Mouse (Mus musculus) thymus, adult 2 months (tissue): Measurements from ENCODE around the gene Stx17. TPM values are rescaled to one million over a fixed set of nuclear protein-coding genes. Genes with fewer than 3 reads are reported as not detected.

Experiments used
- DNase-seq: peaks from one replicate; pipeline ENCODE4 v3.0.0; 2021
- H3K27ac ChIP-seq: fragments of 200-500 bp; 2 replicates; pipeline ENCODE4 v1.5.1; 2012; ENCODE audit warnings: low read length, control low read depth; ENCODE audit not compliant: control insufficient read depth, insufficient read depth
- H3K27me3 ChIP-seq: fragments of 200-500 bp; 2 replicates; pipeline ENCODE4 v1.6.1; 2012; ENCODE audit warnings: mild to moderate bottlenecking, low read length, moderate library complexity, mixed read lengths; ENCODE audit not compliant: control insufficient read depth, insufficient read depth
- H3K36me3 ChIP-seq: fragments of 200-500 bp; 2 replicates; pipeline ENCODE4 v1.6.1; 2012; ENCODE audit warnings: mild to moderate bottlenecking, low read length, moderate library complexity; ENCODE audit not compliant: control insufficient read depth, insufficient read depth
- H3K4me1 ChIP-seq: fragments of 200-500 bp; replicated peaks from 2 replicates; pipeline ENCODE4 v1.6.1; 2012; ENCODE audit warnings: low read length; ENCODE audit not compliant: control insufficient read depth, insufficient read depth
- H3K4me3 ChIP-seq: fragments of 200-500 bp; 2 replicates; pipeline ENCODE4 v1.5.1; 2012; ENCODE audit warnings: mild to moderate bottlenecking, low read length, control low read depth, moderate library complexity; ENCODE audit not compliant: control insufficient read depth, insufficient read depth
- CTCF ChIP-seq: fragments of 200-500 bp; IDR thresholded peaks from 2 replicates; pipeline ENCODE4 v1.5.1; 2012; ENCODE audit warnings: mild to moderate bottlenecking, control low read depth, low read length, moderate library complexity, borderline replicate concordance; ENCODE audit not compliant: control insufficient read depth, poor library complexity, insufficient read depth; ENCODE audit errors: extremely low read depth
- POLR2A ChIP-seq: fragments of 200-500 bp; IDR thresholded peaks from 2 replicates; pipeline ENCODE4 v1.6.1; 2012; ENCODE audit warnings: mild to moderate bottlenecking, low read length, control low read depth, moderate library complexity; ENCODE audit not compliant: control insufficient read depth, poor library complexity, insufficient read depth; ENCODE audit errors: extremely low read depth
- WGBS: fragments of 180-500 bp; shearing (Covaris S2); methylation state at CpG from one replicate; pipeline ENCODE4 v1.1.7; 2018; 5-methylcytosine and 5-hydroxymethylcytosine counted together
- polyA plus RNA-seq: library from polyadenylated mRNA; depleted of rRNA; stranded (reverse); fragments of >200 nt; gene quantifications from 2 replicates; pipeline ENCODE4 v1.2.3, GENCODE M21; 2012; rRNA removed

Gene Stx17
- polyA plus RNA-seq, 1 experiment, result 4.8 TPM

DNA sequence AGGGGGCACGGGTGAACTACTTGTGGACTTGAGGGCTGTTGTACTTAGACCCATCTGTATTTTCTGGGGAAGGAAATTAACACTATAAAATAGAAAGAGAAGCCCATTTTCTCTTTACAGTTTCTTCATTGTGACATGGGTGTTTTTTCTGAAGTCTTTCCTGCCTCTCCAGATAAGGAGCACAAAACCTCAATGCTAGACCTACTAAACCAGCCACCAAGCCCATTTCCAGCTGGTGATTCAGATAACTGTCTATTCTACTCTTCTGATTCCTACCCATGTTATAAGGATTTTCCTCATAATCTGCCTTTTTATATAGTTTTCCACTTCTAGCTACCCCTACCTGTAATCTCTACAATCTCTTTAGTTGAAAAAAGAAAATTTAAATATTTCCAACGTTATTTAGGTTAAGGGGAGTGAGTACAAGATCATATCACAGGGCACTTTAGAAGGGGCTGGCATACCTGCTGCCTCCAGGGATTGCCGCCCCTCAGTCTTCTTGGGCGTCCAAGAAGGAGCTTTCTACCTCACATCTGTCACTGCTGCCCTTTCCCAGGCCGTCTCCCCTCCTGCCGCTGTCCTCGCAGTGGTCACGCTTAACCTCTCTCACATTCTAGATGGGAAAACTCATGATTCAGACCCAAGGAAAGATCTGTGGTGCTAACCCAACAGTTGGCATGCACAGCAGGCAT lies 57.5 kb downstream of the Stx17 start:
- Histone ChIP-seq H3K27me3 (no peaks in the 10 kb centered on the region), H3K4me1 (no peaks in the 10 kb centered on the region), H3K27ac (no peak overlapping the region), H3K36me3 (no peaks in the 10 kb centered on the region), H3K4me3 (no peak overlapping the region)
- WGBS, result 94% methylated on average over 8 of the region's 8 CpGs
- no peak for DNase-seq
- no peak for TF ChIP-seq CTCF
- TF ChIP-seq POLR2A, result no peak

DNA sequence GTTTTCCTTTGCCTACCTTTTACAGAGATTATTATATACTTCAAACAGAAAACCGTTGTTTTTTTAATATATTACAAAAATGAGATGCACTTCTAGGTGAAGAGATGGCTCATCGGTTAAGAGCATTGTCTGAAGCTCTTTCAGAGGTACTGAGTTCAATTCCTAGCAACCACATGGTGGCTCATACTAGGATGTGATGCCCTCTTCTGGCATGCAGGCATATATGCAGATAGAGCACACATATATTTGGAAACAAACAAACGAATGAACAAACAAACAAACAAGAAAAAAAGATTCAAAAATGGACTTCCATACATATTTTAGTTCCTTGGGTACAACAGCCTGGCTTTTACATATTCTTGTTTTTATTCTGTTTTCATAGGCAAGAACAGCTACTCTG lies 73.2 kb downstream of the Stx17 start:
- H3K4me1 ChIP-seq, result no peaks in the 10 kb centered on the region
- peaks cover 26% of the 10 kb centered on the region for H3K36me3 ChIP-seq
- WGBS, result 97% methylated on average over 3 of the region's 3 CpGs
- DNase-seq, result no peak
- no peak overlapping the region for H3K4me3 ChIP-seq
- H3K27me3 ChIP-seq, result no peaks in the 10 kb centered on the region
- no peak for TF ChIP-seq POLR2A
- TF ChIP-seq CTCF, result no peak
- H3K27ac ChIP-seq, result no peak overlapping the region

DNA sequence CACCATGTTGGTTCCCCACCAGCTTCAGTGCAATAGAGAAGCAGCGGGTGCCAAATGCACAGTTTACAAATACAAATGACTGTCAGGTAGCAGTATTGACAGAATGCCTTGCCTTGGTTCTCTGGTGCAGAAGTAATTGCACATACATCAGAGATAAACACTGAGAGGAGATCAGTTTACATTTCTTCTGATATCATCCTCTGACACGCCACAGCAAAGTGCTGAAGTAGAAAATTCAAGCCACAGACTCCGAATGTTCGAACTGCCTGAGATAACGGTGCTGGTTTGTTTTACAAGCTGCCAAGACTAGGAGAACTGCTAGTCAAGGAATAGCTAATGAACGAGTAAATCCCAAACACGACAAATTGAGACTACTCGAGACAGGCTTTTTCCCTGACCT lies 73.7 kb downstream of the Stx17 start:
- H3K4me1 ChIP-seq, result no peaks in the 10 kb centered on the region
- no peak overlapping the region for H3K27ac ChIP-seq
- H3K27me3 ChIP-seq, result no peaks in the 10 kb centered on the region
- H3K4me3 ChIP-seq, result no peak overlapping the region
- 97% methylated on average over 8 of the region's 8 CpGs for WGBS
- peaks cover 24% of the 10 kb centered on the region for H3K36me3 ChIP-seq
- TF ChIP-seq POLR2A (no peak), CTCF (no peak)
- DNase-seq, result no peak

DNA sequence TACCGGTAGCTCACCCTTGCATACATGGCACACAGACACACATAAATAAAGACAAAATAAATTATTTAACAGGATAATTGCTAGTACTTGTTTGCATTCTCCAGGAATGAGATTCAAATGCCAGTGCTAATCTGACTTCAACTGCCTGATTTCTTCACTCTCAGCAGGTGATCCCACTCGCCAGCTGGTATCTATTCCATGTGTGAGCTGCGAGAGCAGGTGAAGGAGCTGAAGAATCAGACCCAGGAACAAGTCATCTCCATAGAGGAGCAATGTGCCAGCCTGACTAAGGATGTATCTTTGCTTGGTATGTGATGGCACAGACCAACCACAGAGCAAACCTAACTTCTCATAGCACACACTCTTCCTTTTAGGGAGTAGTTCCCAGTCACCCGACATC lies 78.8 kb downstream of the Stx17 start:
- 99% methylated on average over 4 of the region's 4 CpGs for WGBS
- no peak overlapping the region for H3K4me3 ChIP-seq
- DNase-seq, result no peak
- H3K36me3 ChIP-seq, result peaks cover 7% of the 10 kb centered on the region
- H3K4me1 ChIP-seq, result no peaks in the 10 kb centered on the region
- no peak overlapping the region for H3K27ac ChIP-seq
- TF ChIP-seq CTCF (no peak), POLR2A (no peak)
- H3K27me3 ChIP-seq, result no peaks in the 10 kb centered on the region

DNA sequence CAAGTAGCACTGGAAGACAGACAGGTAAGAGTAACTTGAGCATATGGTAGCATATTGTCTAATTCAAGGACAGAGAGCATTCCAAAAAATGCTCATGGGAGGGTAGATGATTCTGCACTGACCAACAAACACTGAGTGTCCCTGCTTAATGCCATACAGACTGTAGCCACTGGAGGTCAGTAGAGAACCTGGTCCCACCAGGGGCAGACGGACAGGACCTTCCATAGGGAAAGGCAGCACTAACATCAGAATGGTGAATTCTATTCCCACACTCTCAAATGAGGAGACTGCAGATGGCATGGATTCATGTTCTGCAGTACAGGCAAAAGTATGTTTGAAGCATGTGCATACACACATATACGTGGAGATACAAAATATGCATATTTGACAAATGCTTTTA lies 100.5 kb downstream of the Stx17 start:
- Histone ChIP-seq H3K4me1 (no peaks in the 10 kb centered on the region), H3K27me3 (no peaks in the 10 kb centered on the region), H3K36me3 (no peaks in the 10 kb centered on the region), H3K4me3 (no peak overlapping the region), H3K27ac (no peak overlapping the region)
- peak; percentile 42 for DNase-seq
- WGBS, result 84% methylated on average over 2 of the region's 2 CpGs
- TF ChIP-seq CTCF (no peak), POLR2A (no peak)

GRCm38 (mm10) chr4:48225604-48226003 lies 100.9 kb downstream of the Stx17 start:
- H3K27me3 ChIP-seq, result no peaks in the 10 kb centered on the region
- no peaks in the 10 kb centered on the region for H3K36me3 ChIP-seq
- no peaks in the 10 kb centered on the region for H3K4me1 ChIP-seq
- H3K4me3 ChIP-seq, result no peak overlapping the region
- no peak for TF ChIP-seq CTCF
- DNase-seq, result no peak
- whole genome bisulfite sequencing, result 69% methylated on average over 3 of the region's 3 CpGs
- no peak overlapping the region for H3K27ac ChIP-seq

- no peaks in the 10 kb centered on the region for H3K36me3 ChIP-seq
- no peak overlapping the region for H3K27ac ChIP-seq
- H3K4me1 ChIP-seq, result no peaks in the 10 kb centered on the region
- DNase-seq, result no peak
- WGBS, result 85% methylated on average over 3 of the region's 3 CpGs
- TF ChIP-seq POLR2A (no peak), CTCF (no peak)
- H3K4me3 ChIP-seq, result no peak overlapping the region
- no peaks in the 10 kb centered on the region for H3K27me3 ChIP-seq
These were observed 102.1 kb downstream of the Stx17 start for GRCm38 (mm10) chr4:48226800-48227199.

Other genes with a start within 250 kb of the Stx17 start
- 39.7 and 46.1 TPM in 2 replicates for gene Nr4a3, start 79.8 kb upstream of the Stx17 start, polyA plus RNA-seq
- gene Erp44, start 154.6 kb downstream of the Stx17 start, polyA plus RNA-seq, result 10.8 and 11.5 TPM in 2 replicates
- 3.6 and 3.9 TPM in 2 replicates for gene Invs, start 154.8 kb downstream of the Stx17 start, polyA plus RNA-seq